Mouse (Mus musculus): ENCODE results near the gene Cdc42ep2.

DNA sequence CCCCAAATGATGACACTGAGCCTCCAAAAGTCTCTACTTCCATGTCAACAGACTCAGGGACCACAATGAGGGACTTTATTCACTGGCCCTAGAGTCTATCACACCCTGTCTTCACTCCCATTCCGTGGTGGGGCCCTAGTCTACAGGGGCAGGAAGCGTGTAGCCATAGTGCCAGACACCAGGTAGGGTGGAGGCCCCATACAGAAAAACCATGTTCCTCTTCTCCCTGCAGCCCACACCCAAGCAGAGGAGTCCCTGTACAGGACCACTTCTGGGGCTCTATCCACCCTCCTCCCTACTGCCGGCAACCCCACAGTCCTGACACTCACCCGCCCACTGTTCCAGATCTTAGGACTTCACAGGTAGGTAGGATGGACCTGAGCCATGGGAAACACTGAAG, 52.1 kb downstream of the Cdc42ep2 start:
- no peak for TF ChIP-seq HCFC1 (IDR thresholded peaks at IDR 0.05; ENCODE audit: borderline replicate concordance, insufficient read depth, low read length)
- TF ChIP-seq ZNF384 (IDR thresholded peaks at IDR 0.05; ENCODE audit: low read depth, low read length), result no peak
